Mouse (Mus musculus) C2C12 (cell line): Measurements from ENCODE around the gene Gm7271. TPM values are rescaled to one million over a fixed set of nuclear protein-coding genes. Genes with fewer than 3 reads are reported as not detected.

Source experiments
- H3K27me3 ChIP-seq: one replicate; pipeline ENCODE4 v1.6.1; 2011; ENCODE audit not compliant: control insufficient read depth, insufficient read depth, insufficient read length
- H3K36me3 ChIP-seq: one replicate; pipeline ENCODE4 v1.6.1; 2011; ENCODE audit not compliant: control insufficient read depth, insufficient read depth
- H3K4me3 ChIP-seq: one replicate; pipeline ENCODE4 v1.5.1; 2011; ENCODE audit warnings: mild to moderate bottlenecking, control low read depth; ENCODE audit not compliant: poor library complexity, insufficient read depth, severe bottlenecking
- H3K79me2 ChIP-seq: one replicate; pipeline ENCODE4 v1.6.1; 2011; ENCODE audit not compliant: control insufficient read depth, insufficient read depth
- H3K79me3 ChIP-seq: one replicate; pipeline ENCODE4 v1.6.1; 2011; ENCODE audit warnings: low read depth, control low read depth
- H3ac ChIP-seq: one replicate; pipeline ENCODE3; 2011; ENCODE audit warnings: low read depth; ENCODE audit not compliant: control insufficient read depth, insufficient read length
- CEBPB ChIP-seq: IDR thresholded peaks from one replicate; pipeline ENCODE4 v1.6.1; 2011; ENCODE audit warnings: low read depth, mild to moderate bottlenecking, control low read depth, moderate library complexity
- CTCF ChIP-seq: IDR thresholded peaks from one replicate; pipeline ENCODE4 v1.5.1; 2011; ENCODE audit not compliant: control insufficient read depth, insufficient read depth, insufficient read length
- FOSL1 ChIP-seq: IDR thresholded peaks from one replicate; pipeline ENCODE4 v1.8.0; 2011; ENCODE audit warnings: mild to moderate bottlenecking, low read length; ENCODE audit not compliant: poor library complexity, insufficient read depth, severe bottlenecking
- MAX ChIP-seq: IDR thresholded peaks from one replicate; pipeline ENCODE4 v1.6.1; 2011; ENCODE audit warnings: mild to moderate bottlenecking, control low read depth
- MYOD1 ChIP-seq: IDR thresholded peaks from one replicate; pipeline ENCODE4 v1.6.1; 2011; ENCODE audit warnings: low read depth; ENCODE audit not compliant: control insufficient read depth, insufficient read length
- MYOG ChIP-seq: IDR thresholded peaks from one replicate; pipeline ENCODE4 v1.6.1; 2011; ENCODE audit not compliant: control insufficient read depth, insufficient read length; ENCODE audit errors: extremely low read depth
- USF1 ChIP-seq: IDR thresholded peaks from one replicate; pipeline ENCODE4 v1.6.1; 2011; ENCODE audit warnings: low read depth, mild to moderate bottlenecking, control low read depth, moderate library complexity
- polyA plus RNA-seq: library from polyadenylated mRNA; unstranded; fragments of >200 nt; fragmentation: generic; extraction: Trizol; gene quantifications from one replicate; pipeline ENCODE4 v1.2.1, GENCODE M21; 2012; ENCODE audit warnings: missing spikeins

The Gm7271 gene
- polyA plus RNA-seq, 1 experiment: not detected

- peaks cover 11% of the 10 kb centered on the region for H3K79me3 ChIP-seq
- H3K36me3 ChIP-seq: peaks cover 8% of the 10 kb centered on the region
- no peaks in the 10 kb centered on the region for H3K27me3 ChIP-seq
- peak within 1 kb of the TSS; percentile 60 for H3ac ChIP-seq
- H3K79me2 ChIP-seq: peaks cover 30% of the 10 kb centered on the region
- TF ChIP-seq USF1 (peak; percentile 99), MAX (peak; percentile 52), FOSL1 (no peak), MYOG (no peak), MYOD1 (no peak)
- H3K4me3 ChIP-seq: peak within 1 kb of the TSS; percentile 75
These were observed 45.3 kb downstream of the Gm7271 start, which contains the start of gene Exoc1 for GRCm38 (mm10) chr5:76529040-76529703. Gene Exoc1, plus strand, starts transcription at chr5:76529311.

- H3K4me3 ChIP-seq: peak overlapping the region; percentile 75
- peak overlapping the region; percentile 60 for H3ac ChIP-seq
- peaks cover 11% of the 10 kb centered on the region for H3K79me3 ChIP-seq
- H3K36me3 ChIP-seq: peaks cover 12% of the 10 kb centered on the region
- TF ChIP-seq USF1: no peak
- no peak for TF ChIP-seq MYOG
- no peak for TF ChIP-seq CEBPB
- TF ChIP-seq MYOD1: no peak
- no peak for TF ChIP-seq CTCF
- TF ChIP-seq MAX: no peak
- no peak for TF ChIP-seq FOSL1
- H3K27me3 ChIP-seq: no peaks in the 10 kb centered on the region
- H3K79me2 ChIP-seq: peaks cover 30% of the 10 kb centered on the region
These were observed 45.8 kb downstream of the Gm7271 start for GRCm38 (mm10) chr5:76529704-76530066.

- no peak for TF ChIP-seq USF1
- TF ChIP-seq FOSL1: no peak
- no peak for TF ChIP-seq CEBPB
- no peak for TF ChIP-seq MAX
- no peak for TF ChIP-seq MYOG
- TF ChIP-seq CTCF: no peak
- no peak for TF ChIP-seq MYOD1
- no peaks in the 10 kb centered on the region for H3K27me3 ChIP-seq
- no peak overlapping the region for H3ac ChIP-seq
- no peak overlapping the region for H3K4me3 ChIP-seq
- H3K79me2 ChIP-seq: peaks cover 30% of the 10 kb centered on the region
- H3K36me3 ChIP-seq: peaks cover 38% of the 10 kb centered on the region
- H3K79me3 ChIP-seq: peaks cover 11% of the 10 kb centered on the region
These were observed 49.3 kb downstream of the Gm7271 start for GRCm38 (mm10) chr5:76533186-76533585.

GRCm38 (mm10) chr5:76536231-76536630, 52.4 kb downstream of the Gm7271 start:
- peaks cover 2% of the 10 kb centered on the region for H3K79me3 ChIP-seq
- H3ac ChIP-seq: no peak overlapping the region
- peaks cover 47% of the 10 kb centered on the region for H3K36me3 ChIP-seq
- peaks cover 11% of the 10 kb centered on the region for H3K79me2 ChIP-seq
- no peak overlapping the region for H3K4me3 ChIP-seq
- TF ChIP-seq MAX (no peak), USF1 (no peak), FOSL1 (no peak), MYOG (no peak), CEBPB (no peak), MYOD1 (no peak), CTCF (no peak)
- no peaks in the 10 kb centered on the region for H3K27me3 ChIP-seq

GRCm38 (mm10) chr5:76537578-76537977, 53.7 kb downstream of the Gm7271 start:
- H3K4me3 ChIP-seq: no peak overlapping the region
- H3ac ChIP-seq: no peak overlapping the region
- no peaks in the 10 kb centered on the region for H3K79me2 ChIP-seq
- no peaks in the 10 kb centered on the region for H3K27me3 ChIP-seq
- no peak for TF ChIP-seq CEBPB
- TF ChIP-seq FOSL1: no peak
- no peak for TF ChIP-seq CTCF
- no peak for TF ChIP-seq MYOD1
- no peak for TF ChIP-seq MAX
- TF ChIP-seq USF1: no peak
- no peak for TF ChIP-seq MYOG
- no peaks in the 10 kb centered on the region for H3K79me3 ChIP-seq
- H3K36me3 ChIP-seq: peaks cover 50% of the 10 kb centered on the region

- Histone ChIP-seq H3K79me3 (no peaks in the 10 kb centered on the region), H3K4me3 (no peak overlapping the region), H3ac (peak overlapping the region; percentile 52), H3K79me2 (no peaks in the 10 kb centered on the region), H3K27me3 (no peaks in the 10 kb centered on the region), H3K36me3 (peaks cover 58% of the 10 kb centered on the region)
- TF ChIP-seq CEBPB (no peak), USF1 (no peak), MAX (no peak), MYOG (no peak), CTCF (no peak), MYOD1 (no peak), FOSL1 (no peak)
These were observed 56.3 kb downstream of the Gm7271 start for GRCm38 (mm10) chr5:76540181-76540580.
